Mouse (Mus musculus) left cerebral cortex, adult 11 months (tissue): ENCODE measurements at regions not wholly inside any gene's neighbourhood (a gene's known extent, or its start where the extent isn't known, plus 50 kb on each side); places are given as distances from the start of the nearest gene placed in this dataset.

Experiments used
- DNase-seq: peaks from one replicate; pipeline ENCODE4 v3.0.0; 2022; ENCODE audit warnings: low spot score

DNA sequence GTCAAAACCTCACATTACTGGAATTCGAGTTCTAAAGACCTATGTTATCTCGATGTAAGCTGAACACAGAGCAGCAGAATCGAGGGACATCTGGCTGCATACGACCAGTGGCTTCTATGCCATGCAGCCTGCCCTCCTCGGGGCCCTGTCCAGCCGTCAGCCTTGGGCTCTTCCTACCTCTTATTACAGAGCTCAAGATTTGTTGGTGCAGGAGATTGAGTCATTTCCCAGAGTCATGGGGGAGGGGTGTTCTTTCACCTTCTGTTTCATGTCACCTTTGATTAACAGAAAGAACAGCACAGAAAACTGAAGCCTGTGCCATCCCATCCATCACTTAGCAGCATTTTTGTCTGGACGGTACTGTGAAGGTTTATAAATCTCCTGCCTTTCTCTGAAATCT, 52.1 kb downstream of the Sst start:
- no peak for DNase-seq

DNA sequence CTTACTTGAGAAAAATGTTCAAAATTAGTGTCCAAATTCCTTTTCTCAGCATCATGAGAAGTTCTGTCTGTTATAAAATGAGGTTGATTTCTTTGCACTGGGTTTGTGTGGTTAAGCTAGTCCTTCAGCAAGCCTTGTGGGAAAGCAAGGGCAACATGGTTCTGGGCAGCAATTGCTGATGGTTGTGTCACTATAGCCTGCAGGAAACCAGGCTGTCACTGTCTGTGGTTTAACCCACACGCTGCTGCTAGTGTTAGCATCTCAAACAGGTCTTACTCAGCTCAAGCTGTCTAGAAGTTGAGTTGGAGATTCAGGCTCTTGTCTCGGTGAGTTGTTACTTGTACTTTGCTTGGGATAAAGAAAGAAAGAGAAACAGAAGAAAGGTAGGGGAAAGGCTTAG, 52.6 kb downstream of the Sst start:
- no peak for DNase-seq

- DNase-seq, result no peak
Measured at GRCm38 (mm10) chr16:23834991-23835390, 55.8 kb downstream of the Sst start.

DNA sequence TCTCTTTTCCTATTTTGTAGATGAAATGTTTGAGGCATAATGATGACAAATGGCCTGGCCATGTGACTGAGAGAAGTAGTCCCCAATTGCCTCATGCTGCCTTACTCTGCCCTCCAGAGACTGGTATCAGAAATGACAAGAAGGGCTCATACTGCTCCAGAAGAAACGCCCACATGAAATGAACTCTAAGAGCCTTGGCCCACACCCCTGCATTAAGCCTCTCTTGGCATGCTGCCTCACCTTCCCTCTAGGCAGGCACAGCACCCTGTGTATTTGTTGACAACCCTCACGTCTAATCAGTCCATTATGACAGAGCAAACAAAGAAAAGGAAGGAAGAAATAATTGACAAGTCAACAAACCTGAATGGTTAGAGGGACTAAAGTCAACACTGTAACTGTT, 57.2 kb downstream of the Sst start:
- no peak for DNase-seq

- no peak for DNase-seq
Measured at GRCm38 (mm10) chr16:23833042-23833423, 57.7 kb downstream of the Sst start.

GRCm38 (mm10) chr16:23832393-23833041, 58.2 kb downstream of the Sst start:
- DNase-seq, result no peak

- DNase-seq, result no peak
Measured at GRCm38 (mm10) chr16:23825662-23826061, 65.1 kb downstream of the Sst start.

GRCm38 (mm10) chr16:23785216-23785615, 105.5 kb downstream of the Sst start:
- no peak for DNase-seq

GRCm38 (mm10) chr16:23784021-23784897, 106.5 kb downstream of the Sst start:
- no peak for DNase-seq

- DNase-seq, result no peak
Measured at GRCm38 (mm10) chr16:23780440-23781231, 110.1 kb downstream of the Sst start.

- no peak for DNase-seq
Measured at GRCm38 (mm10) chr16:23777894-23778293, 112.9 kb downstream of the Sst start.

- no peak for DNase-seq
Measured at GRCm38 (mm10) chr16:23777041-23777440, 113.7 kb downstream of the Sst start.

DNA sequence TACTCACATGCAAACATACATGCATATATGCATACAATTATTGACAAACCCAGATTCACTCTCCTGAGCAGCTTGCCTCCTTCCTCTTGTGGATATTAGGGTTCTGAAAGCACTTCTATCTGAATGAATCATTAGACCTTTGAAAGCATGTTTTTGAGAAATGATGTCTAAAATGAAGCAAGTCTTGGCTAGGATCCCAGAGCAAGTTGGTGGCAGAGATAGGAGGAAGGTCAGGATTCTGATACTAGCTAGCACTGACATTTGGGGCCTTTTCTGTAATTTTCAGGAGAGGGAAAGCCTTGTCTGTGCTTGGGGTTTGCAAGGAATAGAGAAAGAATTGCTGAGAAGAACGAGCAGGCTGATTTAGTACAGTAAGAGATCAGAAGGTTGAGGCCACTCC, 114.3 kb downstream of the Sst start:
- DNase-seq, result no peak

DNA sequence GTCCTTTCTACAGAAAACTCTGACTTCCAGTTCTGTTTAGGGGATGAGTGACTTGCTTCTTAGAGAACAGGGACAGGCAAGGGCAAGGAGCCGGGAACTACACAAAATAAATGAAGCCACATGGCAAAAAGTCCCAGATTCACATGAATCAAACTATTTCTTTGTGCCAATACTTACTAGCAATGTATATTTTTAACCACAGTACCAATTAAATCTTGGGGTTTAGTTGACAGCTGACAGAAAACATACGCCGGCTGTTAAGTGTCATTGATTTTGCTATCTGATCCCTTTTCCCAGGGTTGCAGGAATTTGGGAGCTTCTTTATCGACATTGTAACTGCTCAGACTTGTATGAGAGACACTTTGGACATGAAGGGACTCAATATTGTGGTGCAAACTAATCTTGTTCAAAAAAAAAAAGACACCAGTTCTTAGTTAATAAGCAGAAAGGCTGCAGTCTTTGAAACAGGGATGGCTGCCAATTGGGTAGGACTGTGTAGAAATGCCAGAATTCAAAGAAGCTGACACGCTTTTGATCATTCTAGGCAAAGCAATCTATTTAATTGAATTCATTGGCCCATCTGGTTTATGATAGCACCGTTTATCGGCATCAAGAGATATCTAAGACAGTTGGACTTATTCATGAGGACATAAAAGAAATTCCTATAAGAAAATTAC, 132.5 kb downstream of the Sst start:
- DNase-seq, result no peak

DNA sequence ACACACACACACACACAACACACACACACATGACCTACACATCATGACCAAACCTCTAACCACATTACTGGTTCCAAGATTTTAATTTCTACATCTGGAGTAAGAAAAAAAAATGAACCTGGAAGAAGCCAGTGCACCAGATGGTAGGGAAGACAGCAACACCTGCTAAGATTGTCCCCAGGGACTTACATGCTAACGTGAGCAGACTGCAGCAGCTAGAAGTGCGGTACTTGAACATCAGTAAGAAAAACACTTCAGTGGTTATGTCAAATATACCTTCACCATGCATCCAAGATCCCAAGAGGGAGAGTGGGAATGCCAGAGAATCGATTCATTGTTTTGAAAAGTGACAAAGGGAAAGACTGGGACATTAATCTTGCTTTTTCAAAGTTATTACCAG, 153.7 kb downstream of the Sst start:
- no peak for DNase-seq

GRCm38 (mm10) chr16:23735722-23736121, 155.0 kb downstream of the Sst start:
- DNase-seq, result no peak

GRCm38 (mm10) chr16:23726562-23726961, 164.2 kb downstream of the Sst start:
- DNase-seq, result no peak

DNA sequence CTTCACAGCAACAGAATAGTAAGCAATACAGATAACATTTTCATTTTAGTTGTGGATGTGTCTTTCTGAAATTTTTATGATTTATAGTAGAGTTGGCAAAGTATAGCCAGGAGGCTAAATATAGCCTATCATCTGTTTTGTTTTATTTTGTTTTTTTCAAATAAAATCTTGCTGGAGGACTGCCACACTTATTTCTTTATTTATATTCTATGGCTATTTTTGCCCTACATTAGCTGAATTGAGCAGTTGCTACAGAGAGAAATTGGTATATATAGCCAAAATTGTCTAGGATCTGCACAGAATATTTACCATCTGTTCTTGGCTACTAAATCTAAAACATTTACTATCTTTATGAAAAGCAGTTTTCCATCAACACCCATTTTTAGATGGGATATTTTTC, 169.0 kb downstream of the Sst start:
- DNase-seq, result peak; percentile 3

DNA sequence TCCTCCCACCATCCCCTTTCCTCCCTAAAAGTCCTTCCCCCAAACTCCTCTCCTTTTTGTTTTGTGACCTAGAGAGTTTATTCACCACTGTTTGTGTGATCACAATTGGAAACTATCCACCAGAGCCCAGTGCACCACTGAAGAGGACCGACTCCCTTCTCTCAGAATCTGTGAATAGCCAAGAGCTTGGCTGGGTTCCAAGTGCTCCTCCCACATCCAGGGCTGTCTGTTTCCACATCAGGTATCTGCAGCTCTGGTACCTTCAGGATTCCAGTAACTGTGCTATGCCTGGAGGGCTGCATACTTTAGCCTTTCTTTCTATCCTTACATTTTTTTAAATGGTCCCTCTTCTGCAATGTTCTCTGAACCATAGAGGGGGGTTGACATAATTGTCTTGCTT, 180.5 kb upstream of the Masp1 start:
- DNase-seq, result no peak

GRCm38 (mm10) chr16:23694226-23694625, 173.6 kb upstream of the Masp1 start:
- peak; percentile 12 for DNase-seq

GRCm38 (mm10) chr16:23690061-23690460, 169.4 kb upstream of the Masp1 start:
- DNase-seq, result no peak

DNA sequence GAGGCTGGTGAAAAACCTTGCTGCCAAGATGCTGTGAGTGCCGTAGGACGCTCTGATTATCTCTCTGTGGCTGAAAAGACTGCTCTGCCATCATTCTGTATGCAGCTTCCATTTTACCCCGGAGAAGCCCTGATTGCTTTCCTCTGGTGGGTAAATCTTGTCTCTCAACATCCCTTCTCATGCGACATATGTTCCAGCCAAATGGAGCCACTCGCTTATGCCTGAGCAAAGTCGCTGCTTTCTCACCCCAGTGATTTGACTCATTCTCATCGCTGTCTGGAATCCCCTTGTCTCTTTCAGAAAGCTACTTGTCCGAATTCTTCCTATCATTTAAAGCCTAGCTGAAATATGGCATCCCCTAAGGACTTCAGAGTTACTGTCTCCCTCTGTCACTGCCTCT, 166.2 kb upstream of the Masp1 start:
- peak; percentile 2 for DNase-seq
